Mouse (Mus musculus) thymus, adult 18-20 months (tissue): ENCODE measurements at regions not wholly inside any gene's neighbourhood (a gene's known extent, or its start where the extent isn't known, plus 50 kb on each side); places are given as distances from the start of the nearest gene placed in this dataset.

Experiments
- DNase-seq, 2 experiments: peaks; one replicate each; pipeline ENCODE4 v3.0.0; 2022; ENCODE audit warnings: mixed read lengths in 2 of 2

GRCm38 (mm10) chr9:115361191-115361590 lies 51.0 kb upstream of the Stt3b start:
- no peak for DNase-seq

- no peak for DNase-seq
These were observed 51.7 kb upstream of the Stt3b start for GRCm38 (mm10) chr9:115361881-115362280.

GRCm38 (mm10) chr9:115362486-115362885 lies 52.3 kb upstream of the Stt3b start:
- no peak for DNase-seq

- no peak for DNase-seq
These were observed 55.0 kb upstream of the Stt3b start for GRCm38 (mm10) chr9:115364919-115365861.

GRCm38 (mm10) chr9:115367808-115368207 lies 57.6 kb upstream of the Stt3b start:
- DNase-seq = no peak

- no peak for DNase-seq
These were observed 70.1 kb upstream of the Stt3b start for GRCm38 (mm10) chr9:115380276-115380675.

GRCm38 (mm10) chr9:115382824-115383475 lies 72.7 kb upstream of the Stt3b start:
- no peak for DNase-seq

- no peak for DNase-seq
These were observed 73.7 kb upstream of the Stt3b start for GRCm38 (mm10) chr9:115383935-115384334.

- no peak for DNase-seq
These were observed 74.1 kb upstream of the Stt3b start for GRCm38 (mm10) chr9:115384345-115384744.

GRCm38 (mm10) chr9:115387471-115388360 lies 77.5 kb upstream of the Stt3b start:
- peak in 1 of 2 experiments; percentile 42 for DNase-seq

GRCm38 (mm10) chr9:115388361-115388759 lies 78.1 kb upstream of the Stt3b start:
- no peak for DNase-seq

- DNase-seq = no peak
These were observed 78.9 kb upstream of the Stt3b start for GRCm38 (mm10) chr9:115389082-115389481.

- peak; percentile 7 to 9 for DNase-seq
These were observed 80.7 kb upstream of the Stt3b start for GRCm38 (mm10) chr9:115390880-115391281.

- no peak for DNase-seq
These were observed 85.3 kb upstream of the Stt3b start for GRCm38 (mm10) chr9:115395511-115395910.

GRCm38 (mm10) chr9:115400461-115400860 lies 90.2 kb upstream of the Stt3b start:
- no peak for DNase-seq

GRCm38 (mm10) chr9:115401405-115402151 lies 91.4 kb upstream of the Stt3b start:
- DNase-seq = no peak

- no peak for DNase-seq
These were observed 92.4 kb upstream of the Stt3b start for GRCm38 (mm10) chr9:115402661-115403060.

GRCm38 (mm10) chr9:115403354-115403968 lies 93.2 kb upstream of the Stt3b start:
- DNase-seq = no peak

- no peak for DNase-seq
These were observed 97.8 kb upstream of the Stt3b start for GRCm38 (mm10) chr9:115407901-115408470.

GRCm38 (mm10) chr9:115408886-115409285 lies 98.7 kb upstream of the Stt3b start:
- DNase-seq = no peak

- no peak for DNase-seq
These were observed 104.0 kb upstream of the Stt3b start for GRCm38 (mm10) chr9:115414190-115414589.
